Mouse (Mus musculus) CH12.LX (cell line): Measurements from ENCODE around the gene Stxbp2.

Experiments
- CHD1 ChIP-seq: IDR thresholded peaks from 2 replicates; pipeline ENCODE4 v1.6.1; 2012; ENCODE audit warnings: low read depth, low read length, improper control_type of control experiment, inconsistent platforms
- CTCF ChIP-seq, 2 experiments: IDR thresholded peaks in 1 of 2; conservative IDR thresholded peaks in 1 of 2; 2 replicates each; pipeline ENCODE4 v1.5.1; 2011 to 2012; ENCODE audit warnings: low read depth in 2 of 2, low read length in 2 of 2, improper control_type of control experiment in 1 of 2, inconsistent platforms in 1 of 2, mild to moderate bottlenecking in 1 of 2, moderate library complexity in 1 of 2
- ELF1 ChIP-seq: IDR thresholded peaks from 2 replicates; pipeline ENCODE4 v1.6.1; 2014; ENCODE audit warnings: low read depth, mild to moderate bottlenecking, inconsistent platforms, low read length, improper control_type of control experiment
- EP300 ChIP-seq: IDR thresholded peaks from 2 replicates; pipeline ENCODE4 v1.6.1; 2011; ENCODE audit warnings: low read length, improper control_type of control experiment
- ETS1 ChIP-seq: conservative IDR thresholded peaks from 2 replicates; pipeline ENCODE4 v1.6.1; 2012; ENCODE audit warnings: low read depth, mild to moderate bottlenecking, inconsistent platforms, low read length, improper control_type of control experiment, moderate library complexity
- JUND ChIP-seq: conservative IDR thresholded peaks from 2 replicates; pipeline ENCODE4 v1.6.1; 2011; ENCODE audit warnings: low read depth, low read length, improper control_type of control experiment
- MYC ChIP-seq: IDR thresholded peaks from 2 replicates; pipeline ENCODE4 v1.6.1; 2011; ENCODE audit warnings: low read depth, mild to moderate bottlenecking, improper control_type of control experiment, low read length
- NRF1 ChIP-seq: IDR thresholded peaks from 2 replicates; pipeline ENCODE4 v1.6.1; 2014; ENCODE audit warnings: low read depth, mild to moderate bottlenecking, inconsistent platforms, low read length, improper control_type of control experiment, moderate library complexity
- POLR2A ChIP-seq: IDR thresholded peaks from 2 replicates; pipeline ENCODE4 v1.6.1; 2011; ENCODE audit warnings: low read depth, mild to moderate bottlenecking, improper control_type of control experiment, low read length
- SMC3 ChIP-seq: IDR thresholded peaks from 2 replicates; pipeline ENCODE4 v1.6.1; 2011; ENCODE audit warnings: low read depth, low read length, improper control_type of control experiment
- TCF12 ChIP-seq: IDR thresholded peaks from 2 replicates; pipeline ENCODE4 v1.6.1; 2014; ENCODE audit warnings: low read depth, mild to moderate bottlenecking, inconsistent platforms, low read length, improper control_type of control experiment
- USF1 ChIP-seq: IDR thresholded peaks from 2 replicates; pipeline ENCODE4 v1.6.1; 2014; ENCODE audit warnings: low read depth, mild to moderate bottlenecking, inconsistent platforms, low read length, improper control_type of control experiment
- USF2 ChIP-seq: conservative IDR thresholded peaks from 2 replicates; pipeline ENCODE4 v1.6.1; 2011; ENCODE audit warnings: low read depth, low read length, improper control_type of control experiment
- ZC3H11A ChIP-seq: IDR thresholded peaks from 2 replicates; pipeline ENCODE4 v1.6.1; 2012; ENCODE audit warnings: low read depth, mild to moderate bottlenecking, inconsistent platforms, low read length, improper control_type of control experiment

- TF ChIP-seq CTCF (conservative IDR thresholded peaks at IDR 0.05 in 1 of 2, IDR thresholded peaks at IDR 0.05 in 1 of 2; ENCODE audit: low read depth in 2 of 2, low read length in 2 of 2) (no peak), EP300 (no peak), USF2 (no peak), CHD1 (no peak), ZC3H11A (no peak), ETS1 (no peak), JUND (no peak), MYC (no peak), POLR2A (no peak), NRF1 (no peak), ELF1 (no peak), SMC3 (no peak), USF1 (no peak), TCF12 (no peak)
Observed at GRCm38 (mm10) chr8:3684530-3684929, 53.8 kb downstream of the Stxbp2 start.
